Mouse (Mus musculus): ENCODE measurements around the gene Rfk.

DNA sequence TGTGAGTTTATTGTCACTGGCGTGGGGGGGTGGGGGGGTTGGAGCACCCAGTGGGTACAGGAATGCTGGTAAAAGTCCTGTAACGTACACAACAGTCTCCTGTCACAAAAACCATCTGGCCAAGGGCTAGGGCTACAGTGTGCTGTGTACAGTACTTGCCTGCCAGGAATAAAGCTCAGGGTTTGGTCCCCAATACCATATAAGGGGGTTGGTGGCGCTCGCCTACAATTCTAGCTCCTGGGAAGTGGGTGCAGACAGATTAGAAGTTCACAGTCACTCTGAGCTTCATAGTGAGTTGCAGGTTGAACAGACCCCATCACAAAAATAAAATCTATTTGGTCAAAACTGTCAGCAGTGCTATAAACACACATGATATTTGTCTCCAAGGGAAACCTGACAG is 39.5 kb upstream of the Rfk start:
- TF ChIP-seq CTCF (conservative IDR thresholded peaks at IDR 0.05; ENCODE audit: low read length) (no peak), NANOG (IDR thresholded peaks at IDR 0.05; ENCODE audit: borderline replicate concordance, low read length) (no peak)

All from E14TG2a.4 (cell line).